Mouse (Mus musculus): ENCODE results near the gene Alkbh1.

Alkbh1 gene

DNA sequence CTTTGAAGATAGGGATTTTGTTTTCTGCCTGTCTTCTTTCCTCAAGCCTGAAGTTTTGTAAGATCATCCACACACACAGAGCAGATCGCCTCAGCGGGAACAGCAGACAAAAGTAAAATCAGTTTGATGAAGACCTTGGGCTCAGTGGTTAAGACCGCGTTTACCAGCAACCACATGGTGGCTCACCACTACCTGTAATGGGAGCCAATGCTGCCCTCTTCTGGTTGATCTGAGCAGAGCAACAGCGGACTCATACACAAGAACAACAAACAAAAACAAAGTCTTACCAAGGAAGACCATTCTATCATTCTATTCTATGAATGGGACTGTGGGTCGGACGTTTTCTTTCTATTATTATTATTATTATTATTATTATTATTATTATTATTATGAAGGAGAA lies 27.1 kb downstream of the Alkbh1 start:
- peak; percentile 69 for DNase-seq

DNA sequence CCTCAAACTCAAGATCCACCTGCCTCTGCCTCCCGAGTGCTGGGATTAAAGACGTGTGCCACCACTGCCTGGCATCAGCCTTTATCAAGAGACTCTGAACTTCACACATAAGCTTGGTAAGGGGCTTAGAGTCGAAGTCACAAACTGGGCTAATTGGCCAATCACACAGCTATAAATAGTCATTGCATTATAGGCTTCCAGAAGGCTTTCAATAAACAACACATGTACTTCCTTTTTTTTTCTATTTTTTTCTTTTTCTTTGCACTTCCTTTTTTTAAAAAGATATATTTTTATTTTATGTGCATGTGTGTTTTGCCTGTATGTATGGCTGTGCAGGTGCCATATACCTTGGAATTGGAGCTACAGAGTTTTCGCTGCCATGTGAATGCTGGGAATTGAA lies 28.5 kb downstream of the Alkbh1 start:
- no peak for DNase-seq

DNA sequence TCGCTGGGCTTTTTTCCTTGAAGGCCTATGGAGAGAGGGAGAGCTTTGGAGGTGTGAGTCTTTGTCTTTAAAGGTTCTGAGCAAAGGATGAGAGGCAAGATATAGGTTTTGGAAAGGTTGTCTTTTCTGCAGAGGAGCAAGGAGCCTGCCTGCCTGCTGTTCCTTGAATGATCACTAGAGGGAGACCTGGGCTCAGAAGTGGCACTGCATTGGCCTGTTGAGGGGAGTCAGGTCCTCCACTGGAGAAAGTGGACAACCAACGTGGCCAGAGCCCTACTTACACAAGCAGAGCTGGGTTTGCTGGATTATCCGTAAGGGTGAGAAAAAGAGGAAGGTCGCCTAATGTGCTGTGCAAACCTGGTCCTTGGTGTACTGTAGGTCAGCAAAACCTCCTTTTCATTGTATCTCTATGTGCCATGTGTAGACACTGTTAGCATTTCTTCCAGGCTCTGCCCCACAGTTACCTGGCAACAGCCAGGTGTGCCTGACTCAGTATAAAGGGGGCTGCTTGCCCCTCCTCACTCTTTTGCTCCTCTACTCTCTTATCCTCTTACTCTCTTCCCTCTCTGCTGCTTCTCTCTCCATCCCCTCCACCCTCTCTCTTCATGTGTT lies 30.5 kb downstream of the Alkbh1 start:
- DNase-seq: peak; percentile 83

DNA sequence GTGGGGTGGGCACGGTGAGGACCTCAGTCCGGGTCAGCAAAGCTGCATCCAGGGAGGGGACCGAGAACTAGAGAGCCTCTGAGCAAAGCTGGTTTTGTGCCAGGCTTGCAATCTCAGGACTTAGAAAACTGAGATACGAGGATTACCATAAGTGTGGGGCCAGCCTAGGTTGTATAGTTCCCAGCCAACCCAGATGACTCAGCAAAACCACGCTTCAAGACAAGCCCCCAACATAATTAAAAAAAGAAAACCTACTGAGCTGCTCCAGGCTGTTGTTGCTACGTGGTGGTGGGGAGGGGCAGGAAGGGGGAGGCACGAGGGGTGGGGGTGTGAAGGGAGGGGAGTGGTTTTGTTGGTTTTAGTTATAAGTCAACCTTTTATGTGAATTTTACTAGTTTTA lies 32.8 kb downstream of the Alkbh1 start:
- DNase-seq: no peak

DNA sequence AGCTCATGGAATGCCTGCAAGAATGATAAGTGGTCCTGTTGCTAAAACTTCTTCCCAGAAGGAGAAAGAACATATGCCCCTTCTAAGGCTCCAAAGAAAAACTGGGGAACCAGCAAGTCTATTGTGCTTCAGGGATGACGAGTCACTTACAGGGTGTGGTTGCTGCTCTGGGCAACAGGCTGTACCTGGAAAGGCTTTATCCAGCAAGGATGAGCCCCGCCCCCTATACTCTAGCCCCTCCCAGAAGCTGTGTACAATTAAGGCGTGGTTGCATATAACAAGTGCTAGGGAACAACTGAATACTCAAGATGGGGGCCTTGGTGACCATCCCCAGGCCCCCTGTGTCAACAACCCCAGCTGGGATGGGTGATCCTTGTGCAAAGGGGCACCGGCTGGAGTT lies 34.7 kb downstream of the Alkbh1 start:
- no peak for DNase-seq

DNA sequence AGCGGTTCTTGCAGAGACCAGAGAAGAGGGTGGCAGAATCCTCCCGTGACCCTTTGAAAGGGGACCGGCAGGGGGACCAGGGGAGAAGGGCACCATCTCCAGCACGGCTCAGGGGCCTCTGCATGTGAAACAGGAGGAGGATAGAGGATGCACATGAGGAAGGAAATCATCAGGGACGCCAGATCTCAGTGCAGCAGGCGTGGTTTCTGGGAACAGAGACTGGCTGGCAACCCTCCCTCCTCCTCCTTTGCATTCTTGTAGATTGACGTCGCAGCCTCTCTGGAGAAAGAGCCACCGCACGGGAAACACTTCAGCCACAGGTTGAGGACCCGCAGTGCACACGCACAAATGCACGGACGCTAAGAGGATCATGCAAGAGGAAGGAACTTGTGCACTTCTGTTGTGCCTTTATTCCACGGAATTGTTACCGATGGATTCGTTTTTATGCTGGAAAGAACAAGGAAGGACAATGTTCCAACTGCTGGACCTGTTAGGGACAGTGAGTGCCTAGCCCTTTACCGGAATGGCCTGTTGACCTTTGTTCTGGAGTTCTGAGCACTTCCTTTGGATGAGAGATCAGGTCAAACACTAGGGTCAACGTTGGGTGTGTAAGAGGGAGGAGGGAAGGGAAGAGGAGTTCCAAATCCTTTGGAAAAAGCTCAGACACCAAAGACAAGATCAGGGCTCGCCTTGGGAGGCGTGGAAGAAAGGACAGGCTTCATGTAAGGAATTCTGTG lies 35.8 kb downstream of the Alkbh1 start:
- peak; percentile 52 for DNase-seq

DNA sequence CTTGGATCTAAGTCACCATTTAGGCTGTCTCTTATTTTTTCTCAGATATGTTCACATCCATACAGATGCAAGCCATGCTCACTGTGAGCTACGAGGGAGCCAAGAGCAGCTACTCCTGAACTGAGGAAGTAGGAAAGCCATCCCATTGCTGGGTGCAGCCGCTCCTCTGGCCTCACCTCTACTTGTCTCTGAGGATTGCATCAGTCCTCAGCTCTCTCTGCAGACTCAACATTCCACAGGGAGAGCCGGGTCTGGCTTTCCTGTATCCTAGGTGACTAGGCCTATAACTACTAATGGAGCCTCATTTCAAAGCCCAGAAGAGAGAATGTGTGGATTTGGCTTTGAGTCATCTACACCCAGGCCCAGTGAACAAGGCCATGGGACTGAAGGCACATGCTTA lies 38.1 kb downstream of the Alkbh1 start:
- DNase-seq: no peak

DNA sequence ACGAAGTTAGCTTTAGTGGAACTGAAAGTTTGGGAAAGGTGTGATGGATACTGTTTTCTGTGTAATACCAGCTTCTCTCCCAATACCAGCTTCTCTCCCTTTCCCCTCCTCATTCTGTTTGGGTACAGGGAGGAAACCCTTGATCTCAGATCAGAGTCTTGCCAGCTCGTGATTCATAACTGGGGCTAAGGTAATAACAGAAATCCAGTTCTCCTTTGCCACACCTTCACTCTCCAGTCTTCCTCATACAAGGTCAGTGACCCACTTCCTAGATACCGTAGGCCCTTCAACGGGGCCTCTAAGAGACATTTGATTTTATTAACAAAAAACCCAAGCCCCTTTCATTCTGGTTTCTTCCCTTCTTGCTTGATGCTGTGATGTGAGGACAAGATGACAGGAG lies 38.7 kb downstream of the Alkbh1 start:
- DNase-seq: no peak

DNA sequence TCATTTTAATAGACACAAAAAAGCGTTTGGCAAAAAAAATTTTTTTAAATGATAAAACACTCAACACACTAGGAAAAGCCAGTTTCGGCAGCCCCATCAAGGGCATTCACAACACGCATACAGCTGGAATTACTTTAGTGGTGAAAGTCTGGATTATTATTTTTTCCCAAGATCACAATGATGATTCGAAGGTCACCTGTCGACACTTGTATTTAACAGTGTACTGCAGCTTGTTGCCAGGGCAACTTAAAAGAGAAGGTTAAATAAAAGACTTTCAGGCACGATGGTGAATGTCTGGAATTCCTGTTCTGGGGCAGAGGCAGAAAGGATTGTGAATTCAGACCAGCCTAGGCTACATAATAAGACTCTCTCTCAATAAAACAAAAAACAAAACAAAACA lies 41.9 kb downstream of the Alkbh1 start:
- DNase-seq: no peak

DNA sequence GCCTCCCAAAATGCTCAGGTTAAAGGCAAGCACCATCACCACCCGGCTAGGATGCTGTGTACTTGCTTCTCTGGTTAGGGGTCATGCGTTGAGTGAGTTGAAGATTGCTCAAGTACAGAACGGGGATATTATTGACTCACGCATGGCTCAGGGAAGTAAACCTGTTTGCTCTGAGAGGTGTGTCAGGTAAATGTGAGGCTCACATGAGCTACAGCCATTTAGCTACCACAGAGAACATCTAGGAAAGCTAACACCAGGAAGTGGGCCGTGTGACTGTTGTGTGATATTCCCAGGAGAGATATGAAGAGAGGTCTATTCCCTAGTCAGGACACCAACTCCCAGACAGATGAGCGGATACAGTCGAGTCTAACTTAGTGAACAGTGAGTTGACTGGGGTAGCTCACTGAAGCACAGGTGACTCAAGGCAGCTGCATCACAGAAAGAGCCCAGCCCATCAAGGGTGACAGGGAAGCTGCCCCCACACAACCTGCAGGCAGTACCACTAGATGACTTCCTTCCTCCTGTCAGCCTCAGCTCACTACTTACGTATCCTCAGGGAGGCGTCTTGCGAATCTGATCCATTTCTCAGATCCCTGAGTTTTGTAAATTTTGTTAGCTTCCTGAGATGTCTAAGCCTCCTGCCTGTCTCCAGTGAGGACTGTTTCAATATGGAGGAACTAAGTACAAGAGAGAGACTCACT lies 44.5 kb downstream of the Alkbh1 start:
- no peak for DNase-seq

DNA sequence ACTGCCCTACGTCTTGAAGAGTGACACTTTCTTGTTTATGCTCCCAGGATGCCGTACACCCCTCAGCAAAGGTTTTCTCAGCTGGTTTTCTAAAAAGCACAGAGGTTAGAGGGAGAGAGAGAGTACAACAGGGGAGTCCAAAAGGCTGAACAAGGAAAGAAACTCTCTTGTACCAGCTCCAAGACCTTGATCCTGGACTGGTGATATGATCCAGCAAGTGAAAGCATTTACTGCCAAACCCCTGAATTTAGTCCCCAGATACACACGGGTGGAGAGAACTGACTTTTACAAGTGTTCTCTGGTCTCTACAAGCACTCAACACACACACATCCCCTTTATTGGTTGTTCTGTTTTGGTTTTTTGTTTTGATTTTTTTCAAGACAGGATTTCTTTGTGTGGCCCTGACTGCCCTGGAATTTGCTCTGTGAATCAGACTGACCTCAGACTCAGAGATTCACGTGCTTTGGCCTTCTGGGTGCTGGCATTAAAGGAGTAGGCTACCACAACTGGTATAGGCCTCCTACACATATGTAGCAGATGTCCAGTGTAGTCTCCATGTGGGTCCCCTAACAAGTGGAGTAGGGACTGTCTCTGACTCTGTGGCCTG lies 45.9 kb downstream of the Alkbh1 start:
- no peak for DNase-seq

DNA sequence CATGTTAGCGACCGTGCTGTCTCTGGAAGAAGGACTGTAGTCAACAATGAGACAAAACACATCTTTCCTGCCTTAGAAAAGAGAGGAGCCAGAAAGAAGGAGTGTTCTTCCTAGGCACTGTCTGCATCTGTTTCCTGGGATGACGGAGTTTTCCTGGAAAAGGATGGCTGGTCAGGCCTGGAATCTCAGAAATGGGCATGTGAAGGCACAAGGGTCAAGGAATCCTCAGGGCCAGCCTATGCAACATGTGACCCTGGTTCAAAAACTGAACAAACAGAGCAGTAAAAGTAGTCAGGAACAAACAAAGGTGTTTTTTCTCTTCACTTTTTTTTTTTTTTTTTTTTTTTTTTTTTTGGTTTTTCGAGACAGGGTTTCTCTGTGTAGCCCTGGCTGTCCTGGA lies 46.7 kb downstream of the Alkbh1 start:
- no peak for DNase-seq

DNA sequence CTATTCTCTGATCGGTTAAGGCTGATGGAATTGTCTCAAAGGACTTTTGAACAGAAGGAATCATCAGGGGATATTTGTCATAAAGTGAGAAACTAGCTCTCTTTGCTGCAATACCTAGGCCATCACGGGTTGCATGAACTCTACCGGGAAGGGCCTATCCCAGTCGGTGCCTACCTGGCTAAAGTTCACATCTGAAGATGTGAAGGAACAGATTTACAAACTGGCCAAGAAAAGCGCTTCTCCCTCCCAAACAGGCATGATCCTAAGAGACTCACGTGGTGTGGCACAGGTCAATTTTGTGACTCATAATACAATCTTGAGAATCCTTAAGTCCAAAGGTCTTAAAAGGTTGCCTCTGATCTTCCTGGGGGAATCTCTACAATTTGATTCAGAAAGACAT lies 49.5 kb downstream of the Alkbh1 start:
- DNase-seq: no peak

DNA sequence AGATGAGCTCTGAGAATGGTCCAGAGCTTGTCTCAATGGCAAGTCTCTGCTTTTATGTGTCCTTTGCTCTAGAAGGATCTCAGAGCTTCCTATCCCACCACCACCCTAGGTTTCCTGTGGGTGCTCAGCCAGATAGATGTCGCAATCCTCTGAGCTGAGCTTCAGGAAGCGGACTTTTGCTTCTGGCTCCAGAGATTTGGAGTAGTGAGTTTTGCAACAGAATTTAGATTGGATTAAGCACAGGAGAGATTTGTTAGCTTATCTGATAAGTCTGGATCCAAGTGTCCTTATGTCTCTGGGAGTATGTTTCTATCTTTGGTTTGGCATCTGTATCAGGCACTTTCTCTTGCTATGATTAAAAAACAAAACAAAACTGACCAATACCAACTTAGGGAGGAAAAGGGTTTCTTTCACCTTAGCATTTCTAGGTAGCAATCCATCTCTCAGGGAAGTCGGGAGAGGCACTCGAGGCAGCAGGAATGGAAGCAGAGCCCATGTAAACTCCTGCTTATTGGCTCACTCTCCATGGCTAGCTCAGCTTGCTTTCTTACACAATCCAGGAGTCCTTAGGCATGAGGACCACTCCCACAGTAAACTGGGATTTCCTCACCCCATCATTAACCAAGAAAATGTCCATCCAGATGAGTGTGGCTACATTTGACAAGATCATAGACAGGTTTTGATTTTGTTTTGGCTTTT lies 50.2 kb downstream of the Alkbh1 start:
- DNase-seq: no peak

DNA sequence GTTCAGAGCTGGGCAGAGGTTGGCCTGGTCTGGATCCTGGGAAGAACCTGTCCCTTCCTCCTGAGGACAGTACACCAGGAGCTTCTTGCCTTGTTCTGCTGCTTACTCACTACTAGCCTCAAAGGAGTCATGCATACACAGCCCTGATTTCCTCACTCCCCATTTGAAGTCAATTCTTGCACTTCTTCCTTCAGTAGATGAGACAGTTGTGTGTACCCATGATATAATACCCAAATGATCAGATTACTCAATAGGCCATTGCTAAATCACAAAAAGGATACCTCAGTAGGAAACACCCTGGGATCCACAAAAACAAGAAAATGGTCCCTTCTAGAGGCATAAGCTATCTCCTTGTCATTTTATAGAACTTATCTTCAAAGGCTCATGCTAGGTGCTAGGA lies 52.5 kb downstream of the Alkbh1 start:
- no peak for DNase-seq

DNA sequence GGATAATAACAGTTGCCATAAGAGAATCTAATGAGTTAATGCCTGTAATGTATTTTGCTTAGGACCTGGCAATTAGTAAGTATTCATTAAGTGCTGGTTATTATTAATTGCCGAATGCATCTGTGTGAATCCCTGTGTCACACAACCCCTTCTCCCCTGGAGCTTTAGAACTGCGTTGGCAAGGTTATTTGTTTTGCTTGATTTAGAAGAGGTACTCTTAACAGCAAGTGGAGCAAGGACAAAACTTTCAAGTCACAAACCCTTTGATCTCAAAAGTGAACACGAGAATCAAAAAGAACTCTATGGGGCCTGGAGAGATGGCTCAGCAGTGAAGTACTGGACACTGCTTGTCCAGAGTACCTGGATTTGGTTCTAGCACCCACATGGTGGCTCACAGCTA lies 54.6 kb downstream of the Alkbh1 start:
- DNase-seq: no peak

DNA sequence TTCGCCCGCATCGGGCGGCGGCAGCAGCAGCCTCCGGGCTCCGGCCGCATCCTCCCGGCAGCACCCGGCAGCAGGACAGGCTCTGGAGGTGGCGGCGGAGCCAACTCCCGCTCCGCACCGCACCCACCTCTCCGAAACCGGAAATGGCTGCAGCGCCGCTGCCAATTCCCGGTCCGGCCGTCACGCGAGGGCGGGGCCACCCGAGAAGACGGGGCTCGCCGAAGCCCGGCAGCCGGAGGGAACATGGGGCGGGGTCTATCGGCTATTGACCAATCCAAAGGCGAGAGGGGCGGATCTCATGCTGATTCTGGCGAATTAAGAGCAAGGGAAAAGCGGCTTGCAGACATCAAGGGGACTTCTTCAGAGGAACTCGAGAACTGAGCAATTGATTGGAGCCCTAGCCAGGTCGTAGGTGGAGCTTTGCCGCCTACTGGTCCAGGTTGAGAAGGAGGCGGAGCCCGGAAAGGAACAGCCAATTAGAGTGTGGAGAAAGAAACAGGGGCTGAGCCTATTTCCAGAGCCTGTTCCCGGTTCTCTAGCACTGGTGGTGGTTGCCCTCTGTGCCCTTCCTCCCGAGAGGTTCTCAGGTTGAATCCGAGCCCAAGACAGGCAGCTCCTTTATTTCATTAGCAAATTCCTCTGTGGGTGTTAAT lies 55.6 kb downstream of the Alkbh1 start, which contains the start of gene Sptlc2:
Sptlc2 (minus strand) TSS at position 234 of the 653 bp plus-strand sequence.
- DNase-seq: peak; percentile 100

DNA sequence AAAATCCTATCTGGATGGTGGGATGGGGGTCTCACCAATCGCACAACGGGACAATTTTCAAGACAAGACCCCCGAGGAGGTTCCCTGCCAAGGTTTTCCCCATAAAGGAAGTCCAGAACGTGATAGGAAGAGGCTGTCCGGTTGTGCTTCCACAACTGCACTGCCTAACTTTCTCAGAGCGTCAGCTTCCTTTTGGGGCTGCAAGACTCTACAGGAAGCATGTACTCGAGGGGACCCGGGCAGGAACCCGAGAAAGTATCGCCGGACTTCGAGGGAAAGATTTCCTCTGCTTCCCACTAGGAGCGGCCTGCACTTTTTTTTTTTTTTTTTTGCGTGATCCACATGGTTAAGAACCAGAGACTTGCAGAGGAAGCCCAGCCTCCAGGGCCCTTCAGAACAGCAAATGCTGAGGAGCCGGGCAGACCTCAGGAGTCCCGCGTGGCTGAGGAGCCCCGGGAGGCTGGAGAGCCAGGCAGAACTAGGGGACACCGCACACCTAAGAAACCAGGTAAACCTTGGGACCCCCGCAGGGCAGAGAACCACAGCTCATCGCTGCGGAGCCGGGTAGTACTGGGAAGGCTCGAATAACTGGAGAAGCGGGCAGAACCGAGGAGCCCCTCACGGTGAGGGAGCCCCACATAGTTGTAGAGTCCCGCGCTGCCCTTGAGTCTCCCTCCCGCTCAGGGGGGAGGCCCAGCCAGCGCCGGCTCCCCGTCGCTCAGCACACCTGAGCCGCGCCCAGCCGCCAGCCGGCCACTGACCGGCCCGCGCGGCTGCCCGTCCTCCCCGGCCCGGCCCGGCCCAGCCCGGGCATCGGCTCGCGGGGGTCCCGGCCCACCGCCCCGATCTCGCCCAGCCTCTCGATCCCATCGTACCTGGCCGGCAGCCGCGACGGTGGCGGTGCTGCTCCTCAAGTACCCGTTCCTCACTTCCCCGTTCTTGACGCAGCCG lies 56.4 kb downstream of the Alkbh1 start:
- DNase-seq: no peak

DNA sequence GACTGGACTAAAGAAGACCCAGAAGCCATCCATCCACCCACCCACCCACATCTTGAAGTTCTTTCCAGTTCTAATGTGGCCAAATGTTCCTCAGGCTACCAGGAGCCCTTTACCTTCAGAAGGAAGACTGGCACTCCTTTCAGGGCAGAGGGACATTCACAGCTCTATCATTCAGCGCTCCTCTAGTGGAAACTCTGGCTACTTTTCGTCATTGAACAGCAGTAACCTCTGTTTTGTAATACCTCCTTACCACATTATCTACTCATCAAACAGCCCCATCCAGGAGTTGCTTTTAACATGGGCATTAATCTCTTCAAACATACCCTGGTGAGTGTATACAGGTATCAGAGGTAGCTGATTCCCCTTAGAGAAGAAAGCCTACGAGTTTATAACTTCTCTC lies 58.8 kb downstream of the Alkbh1 start:
- no peak for DNase-seq

DNA sequence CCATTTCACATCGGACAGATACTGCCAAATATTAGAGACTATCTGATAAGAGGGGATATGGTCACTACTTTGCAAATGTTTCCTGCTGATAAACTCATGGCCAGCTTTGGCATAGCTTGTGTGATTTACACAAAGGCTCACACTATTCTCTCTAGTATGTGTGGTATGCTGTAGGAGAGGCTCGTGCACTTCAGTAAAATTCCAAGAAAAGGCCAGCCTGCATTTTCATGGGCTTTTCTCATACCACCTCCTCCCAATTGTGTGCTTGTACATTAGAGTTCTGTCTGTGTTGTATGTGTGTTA lies 62.5 kb downstream of the Alkbh1 start:
- no peak for DNase-seq

DNA sequence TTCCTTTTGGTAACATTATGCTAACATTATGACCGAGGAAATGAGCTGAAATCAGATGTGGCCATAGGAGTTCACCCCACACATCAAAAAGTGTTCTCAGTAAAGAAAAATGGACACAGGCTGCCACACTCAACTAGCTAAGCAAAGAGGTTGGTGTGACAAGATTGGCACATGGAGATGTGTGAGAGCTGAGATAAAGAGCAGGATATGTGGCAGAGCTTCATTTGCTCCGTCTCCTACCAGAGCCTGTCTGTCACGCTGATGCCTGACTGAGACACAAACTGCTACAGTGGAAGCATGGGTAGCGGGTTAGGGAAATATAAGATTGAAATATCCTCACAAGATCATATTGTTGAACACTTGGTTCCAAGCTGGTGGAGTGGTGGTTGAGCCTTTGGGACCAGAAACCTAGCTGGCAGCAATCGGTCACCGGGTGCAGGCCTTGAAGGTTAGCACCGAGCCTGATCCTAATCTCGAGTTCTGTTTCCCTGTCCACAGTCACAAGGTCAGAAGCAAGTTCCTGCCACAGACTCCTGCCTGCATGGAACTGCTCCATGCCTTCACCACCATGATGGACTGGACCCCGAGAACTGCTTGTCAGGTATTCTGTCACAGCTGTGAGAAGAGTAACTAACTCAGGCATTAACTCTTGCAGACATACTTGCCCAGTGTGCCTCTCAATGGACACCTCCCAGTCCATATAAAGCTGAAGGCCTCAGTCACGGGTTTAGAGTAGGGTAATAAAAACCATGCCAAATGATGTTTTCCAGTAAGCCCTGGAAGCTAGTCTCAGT lies 63.0 kb downstream of the Alkbh1 start:
- DNase-seq: no peak

Data from retina, postnatal 1 day (tissue).